Mouse (Mus musculus) heart, adult 11 months (tissue): ENCODE measurements around the gene Ctnnb1.

Source experiments
- DNase-seq: peaks from one replicate; pipeline ENCODE4 v3.0.0; 2022

Ctnnb1 gene

DNA sequence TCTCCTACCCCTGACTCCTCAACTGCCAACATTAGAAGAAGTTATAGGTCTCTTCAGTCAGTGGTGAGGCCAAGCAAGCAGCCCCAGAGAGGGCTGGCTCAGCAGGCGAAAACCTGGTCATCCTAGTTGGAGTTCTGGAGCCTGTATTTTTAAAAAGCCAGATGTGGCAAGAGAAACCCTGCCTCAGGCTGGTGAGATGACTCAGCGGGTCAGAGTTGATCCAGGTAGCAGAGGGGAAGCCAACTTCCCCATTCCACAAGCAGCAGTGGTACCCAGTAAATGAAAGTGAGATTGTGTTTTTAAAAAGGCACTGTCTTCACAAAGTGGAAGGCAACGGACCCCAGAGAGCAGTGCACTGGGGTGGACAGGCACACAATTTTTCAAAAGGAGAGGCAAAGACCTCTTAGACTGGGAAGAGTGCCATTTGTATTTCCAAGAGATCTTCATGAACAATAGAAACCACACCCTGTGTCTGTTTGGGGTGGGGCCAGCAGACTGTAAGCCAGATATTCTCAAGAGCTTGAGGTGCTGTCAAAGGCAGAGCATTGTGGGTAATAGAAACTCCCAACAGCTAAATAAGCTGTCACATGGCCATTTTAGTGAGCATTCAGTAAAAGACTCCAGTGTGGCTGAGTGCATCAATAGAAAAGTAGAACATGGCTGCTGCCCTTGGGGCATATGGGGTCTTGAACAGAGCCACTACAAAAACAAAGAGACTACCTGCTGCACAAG lies 33.1 kb downstream of the Ctnnb1 start:
- peak; percentile 98 for DNase-seq

GRCm38 (mm10) chr9:120963104-120963503 lies 34.1 kb downstream of the Ctnnb1 start:
- DNase-seq, result no peak

DNA sequence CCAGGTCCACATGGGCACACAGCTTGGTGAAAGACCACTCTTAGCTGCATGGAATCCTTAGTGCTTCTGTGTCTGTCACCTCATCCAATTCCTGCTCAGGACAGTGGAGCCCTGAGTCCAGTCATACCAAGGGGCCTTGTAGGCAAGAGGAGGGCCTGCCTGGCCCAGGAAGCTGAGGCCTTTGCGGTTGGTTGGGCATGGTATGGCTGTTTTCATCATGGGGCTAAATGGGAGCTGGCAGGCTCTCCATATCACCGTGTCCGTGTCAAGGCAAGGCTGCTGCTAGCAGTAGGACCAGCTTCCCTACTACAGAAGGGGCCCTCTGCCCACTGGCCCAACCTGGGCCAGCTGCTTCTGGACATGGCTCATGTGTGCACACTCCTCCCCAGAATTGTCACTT lies 34.7 kb downstream of the Ctnnb1 start:
- DNase-seq, result no peak

DNA sequence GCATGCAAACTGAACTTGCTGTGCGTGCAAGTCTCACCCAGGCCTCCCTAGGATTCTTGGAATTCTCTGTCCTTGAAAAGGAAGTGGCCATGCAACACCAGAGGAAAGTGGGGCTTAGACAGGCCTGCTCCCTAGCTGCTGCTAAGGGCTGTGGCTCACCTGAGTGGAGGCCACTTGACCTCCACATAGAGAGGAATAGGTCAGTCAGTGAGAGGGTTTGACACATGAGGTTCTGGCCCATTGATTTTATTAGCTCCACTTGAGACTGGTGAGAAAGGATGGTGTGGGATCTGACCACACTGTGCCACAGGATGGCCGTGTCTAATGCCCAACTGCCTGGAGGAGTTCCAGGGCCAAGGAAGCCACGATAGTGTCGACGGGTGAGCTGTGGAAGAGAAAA lies 35.2 kb downstream of the Ctnnb1 start:
- no peak for DNase-seq

GRCm38 (mm10) chr9:120965007-120965406 lies 36.0 kb downstream of the Ctnnb1 start:
- DNase-seq, result no peak

DNA sequence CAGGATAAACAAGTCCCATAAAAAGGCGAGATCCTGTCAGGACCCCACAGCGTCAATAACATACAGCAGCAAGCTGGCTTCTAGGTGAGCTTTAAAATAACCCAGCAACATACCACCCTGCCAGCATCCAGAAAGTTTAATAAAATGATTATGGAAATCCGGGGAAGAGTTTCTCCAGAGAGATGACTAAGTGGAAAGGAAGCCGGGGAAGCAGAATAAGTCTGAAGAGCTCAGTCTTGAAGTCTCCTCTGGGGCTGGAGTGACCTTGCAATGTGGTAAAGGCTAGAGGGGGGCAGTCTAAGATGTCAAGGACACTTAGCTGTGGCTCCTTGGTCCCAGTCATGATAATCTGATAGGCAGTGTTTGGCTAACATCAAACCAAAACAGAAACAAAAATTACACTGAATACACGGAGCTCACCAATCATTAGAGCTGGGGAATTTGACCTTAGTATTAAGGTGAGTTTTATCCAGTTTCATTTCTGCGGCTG lies 44.1 kb downstream of the Ctnnb1 start:
- DNase-seq, result no peak

DNA sequence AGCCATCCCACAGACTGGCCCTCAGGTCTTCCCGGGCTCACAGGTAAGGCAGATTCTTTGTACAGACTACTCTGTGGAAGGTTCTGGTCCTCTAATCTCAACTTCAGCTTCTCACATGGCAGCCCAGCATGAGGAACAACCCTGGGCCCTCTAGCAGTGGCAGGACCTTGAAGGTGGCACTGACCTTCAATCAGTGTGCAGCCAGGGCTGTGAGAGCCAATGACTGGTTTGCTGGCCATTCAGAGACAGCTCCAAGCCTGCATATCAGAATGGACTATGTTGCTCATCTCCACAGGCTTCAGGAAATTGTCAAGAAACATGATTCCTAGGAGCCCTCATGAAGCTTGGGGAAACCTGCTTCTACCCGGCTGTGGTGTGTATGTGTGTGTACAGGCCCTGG lies 45.2 kb downstream of the Ctnnb1 start:
- no peak for DNase-seq

DNA sequence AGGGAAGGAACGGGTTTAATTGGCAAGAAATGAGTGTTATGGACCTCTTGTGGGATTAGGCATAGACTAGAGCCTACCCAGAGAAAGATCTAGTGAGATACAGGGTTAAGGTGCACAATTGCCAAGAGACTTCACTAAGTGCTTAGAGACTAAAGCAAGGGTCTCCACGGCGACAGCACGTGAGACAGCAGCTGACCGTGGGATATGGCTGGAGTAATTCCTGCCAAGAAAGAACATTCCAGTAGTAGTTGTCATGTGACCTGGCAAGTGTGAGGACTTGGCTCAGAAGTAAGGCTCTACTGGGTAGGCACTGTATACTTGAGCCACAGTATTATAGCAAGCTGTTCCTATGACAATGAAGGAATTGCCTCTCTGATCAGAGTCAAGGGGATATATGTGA lies 47.1 kb downstream of the Ctnnb1 start:
- DNase-seq, result peak; percentile 96

GRCm38 (mm10) chr9:120976856-120977255 lies 47.8 kb downstream of the Ctnnb1 start:
- DNase-seq, result no peak

GRCm38 (mm10) chr9:120981777-120982176 lies 52.8 kb downstream of the Ctnnb1 start:
- DNase-seq, result no peak

DNA sequence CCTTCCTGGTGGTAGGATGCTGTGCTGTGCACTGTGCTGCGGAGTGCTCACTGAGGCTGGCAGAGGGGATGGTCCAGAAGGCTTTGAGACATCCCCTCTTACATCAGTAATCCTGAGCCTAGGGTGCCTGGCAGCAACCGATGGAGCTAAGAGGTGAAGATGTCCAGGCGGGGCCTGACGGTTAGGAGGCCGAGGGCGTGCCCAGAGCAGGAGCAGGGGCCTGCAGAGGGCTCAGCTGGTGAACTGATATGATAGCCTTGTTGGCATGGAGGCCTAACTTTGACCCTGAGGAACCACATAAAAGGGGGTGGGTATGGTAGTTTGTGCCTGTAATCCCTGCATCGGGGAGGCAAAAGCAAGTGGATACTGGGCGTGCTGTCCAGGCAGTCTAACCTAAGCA lies 54.8 kb downstream of the Ctnnb1 start:
- peak; percentile 81 for DNase-seq

DNA sequence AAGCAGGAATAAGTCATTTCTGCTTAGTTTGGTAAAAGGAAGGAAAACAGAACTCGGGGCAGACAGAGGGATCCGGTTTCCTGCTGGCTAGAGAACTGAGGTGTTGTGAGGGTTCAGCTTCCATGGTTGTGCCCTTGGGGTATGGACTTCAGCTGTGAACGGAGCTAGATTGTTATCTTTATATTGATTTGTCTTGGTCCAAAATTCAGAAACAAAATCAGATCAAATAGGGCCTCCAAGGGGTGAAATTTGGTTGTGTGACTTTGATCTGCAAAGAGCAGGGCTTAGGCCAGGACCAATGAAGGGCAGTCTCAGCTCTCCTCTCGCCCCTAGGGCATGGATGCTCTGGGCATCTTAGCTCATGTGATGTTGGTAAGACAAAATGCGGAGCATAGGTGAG lies 55.5 kb downstream of the Ctnnb1 start:
- DNase-seq, result no peak

- no peak for DNase-seq
These were observed 56.0 kb downstream of the Ctnnb1 start for GRCm38 (mm10) chr9:120985009-120985408.

DNA sequence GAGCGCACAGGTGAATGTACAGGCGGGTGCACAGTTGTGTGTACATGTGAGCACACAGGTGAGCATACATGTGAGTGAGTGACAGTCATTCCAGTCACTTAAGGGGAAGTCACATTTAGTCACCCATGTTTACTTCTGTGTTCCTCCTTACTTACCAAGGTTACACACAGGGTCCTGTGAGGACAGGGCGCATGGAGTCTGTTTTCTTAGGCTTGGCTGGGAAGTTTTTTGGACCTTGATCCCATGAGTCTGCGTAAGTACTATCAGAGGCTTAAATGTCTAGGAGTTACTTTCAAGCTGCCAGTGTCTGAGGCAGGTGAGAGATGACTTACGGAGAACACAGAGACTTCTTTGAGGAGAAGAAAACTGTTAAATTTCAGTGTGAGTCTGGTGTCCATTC lies 56.5 kb downstream of the Ctnnb1 start:
- DNase-seq, result no peak

- DNase-seq, result peak; percentile 82
These were observed 57.2 kb downstream of the Ctnnb1 start for GRCm38 (mm10) chr9:120986255-120986654.

- DNase-seq, result peak; percentile 82
These were observed 58.0 kb downstream of the Ctnnb1 start for GRCm38 (mm10) chr9:120986994-120987393.

DNA sequence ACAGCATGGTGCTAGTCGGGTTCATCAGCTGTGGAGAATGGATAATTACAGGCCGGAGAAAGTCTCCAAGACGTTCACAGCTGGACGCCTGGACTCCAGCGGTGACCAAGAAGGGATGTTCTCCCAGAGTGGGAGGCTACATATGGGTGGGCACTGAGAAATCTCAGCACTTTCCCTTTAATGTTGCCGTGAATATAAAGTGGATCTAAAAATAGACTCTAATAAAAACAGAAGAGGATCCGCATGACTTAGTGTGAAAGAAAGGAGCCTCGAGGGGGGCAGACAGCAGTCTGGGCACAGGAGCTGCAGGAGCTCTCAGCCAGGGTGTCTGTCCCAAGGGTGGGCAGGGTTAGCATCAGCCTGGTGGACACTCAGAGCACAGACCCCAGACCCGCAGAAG lies 59.1 kb downstream of the Ctnnb1 start:
- peak; percentile 82 for DNase-seq

DNA sequence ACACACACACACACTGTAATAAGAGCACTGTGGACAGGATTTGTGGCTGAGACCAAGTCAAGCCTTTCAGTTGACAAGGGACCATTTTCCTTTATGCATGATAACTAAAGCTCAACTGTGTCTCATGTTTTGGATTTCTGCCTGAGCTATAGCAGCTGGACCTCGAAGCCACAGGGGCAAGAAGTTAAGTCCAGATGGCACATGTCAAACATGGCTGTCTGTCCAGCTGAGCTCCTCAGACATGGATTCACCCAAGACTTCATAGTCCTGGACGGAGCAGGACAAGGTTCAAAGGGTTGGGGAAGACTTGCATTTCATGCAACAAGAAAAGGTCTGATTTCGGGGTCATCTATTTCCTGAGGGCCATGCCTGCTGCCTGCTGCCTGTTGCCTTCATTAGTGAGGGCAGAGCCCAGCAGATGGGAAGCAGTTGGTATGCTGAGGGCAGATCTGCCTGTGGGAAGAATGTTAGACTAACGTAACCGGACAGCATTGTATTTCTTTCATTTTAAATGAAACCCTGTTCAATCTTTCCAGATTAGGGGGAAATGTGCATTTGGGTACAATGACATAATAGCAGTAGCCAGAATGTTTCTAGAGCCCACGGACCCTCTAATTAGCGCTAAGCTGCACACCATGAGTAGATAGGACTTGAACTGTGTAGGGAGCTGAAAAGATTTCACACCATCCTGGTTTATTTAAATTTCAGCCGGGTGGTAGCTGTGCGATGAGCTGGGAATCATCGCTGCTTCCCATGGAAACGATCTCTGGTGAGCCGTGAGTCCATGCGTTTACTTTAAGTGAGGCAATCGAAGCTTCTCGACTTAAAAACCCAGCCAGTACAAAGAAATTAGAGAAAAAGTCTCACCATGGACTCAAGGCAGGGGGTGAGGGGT lies 61.0 kb downstream of the Ctnnb1 start:
- DNase-seq, result no peak

DNA sequence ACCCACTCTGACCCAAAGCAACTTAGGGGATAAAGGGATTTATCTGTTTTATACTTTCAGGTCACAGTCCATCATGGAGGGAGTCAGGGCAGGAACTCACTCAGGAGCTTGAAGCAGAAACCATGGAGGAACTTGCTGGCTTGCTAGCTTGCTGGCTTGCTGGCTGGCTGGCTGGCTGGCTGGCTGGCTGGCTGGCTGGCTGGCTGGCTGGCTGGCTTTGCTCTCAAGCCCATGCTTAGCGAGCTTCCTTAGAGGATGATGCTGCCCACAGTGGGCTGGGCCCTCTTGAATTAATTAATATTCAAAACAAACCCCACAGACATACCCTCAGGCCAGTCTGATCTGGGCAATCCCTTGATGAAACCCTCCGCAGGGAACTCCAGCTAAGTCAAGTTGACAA lies 62.8 kb downstream of the Ctnnb1 start:
- DNase-seq, result no peak

DNA sequence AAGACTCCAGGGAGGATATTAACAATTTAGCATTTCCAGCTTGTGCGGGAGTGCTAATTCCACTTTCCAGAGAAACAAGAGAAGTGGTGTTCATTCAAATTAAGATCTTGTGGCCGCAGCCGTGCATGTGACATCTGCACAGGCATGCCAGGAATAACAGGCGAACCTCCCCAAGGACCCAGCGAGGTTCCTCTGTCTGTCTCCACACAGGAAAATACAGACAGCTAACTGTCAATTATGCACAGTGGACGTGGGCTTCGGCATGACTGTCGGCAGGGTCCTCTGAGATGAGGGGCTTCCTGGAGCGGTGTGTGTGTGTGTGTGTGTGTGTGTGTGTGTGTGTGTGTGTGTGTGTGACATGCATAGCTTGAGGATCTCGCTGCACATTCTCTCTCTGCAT lies 64.0 kb downstream of the Ctnnb1 start:
- DNase-seq, result no peak

DNA sequence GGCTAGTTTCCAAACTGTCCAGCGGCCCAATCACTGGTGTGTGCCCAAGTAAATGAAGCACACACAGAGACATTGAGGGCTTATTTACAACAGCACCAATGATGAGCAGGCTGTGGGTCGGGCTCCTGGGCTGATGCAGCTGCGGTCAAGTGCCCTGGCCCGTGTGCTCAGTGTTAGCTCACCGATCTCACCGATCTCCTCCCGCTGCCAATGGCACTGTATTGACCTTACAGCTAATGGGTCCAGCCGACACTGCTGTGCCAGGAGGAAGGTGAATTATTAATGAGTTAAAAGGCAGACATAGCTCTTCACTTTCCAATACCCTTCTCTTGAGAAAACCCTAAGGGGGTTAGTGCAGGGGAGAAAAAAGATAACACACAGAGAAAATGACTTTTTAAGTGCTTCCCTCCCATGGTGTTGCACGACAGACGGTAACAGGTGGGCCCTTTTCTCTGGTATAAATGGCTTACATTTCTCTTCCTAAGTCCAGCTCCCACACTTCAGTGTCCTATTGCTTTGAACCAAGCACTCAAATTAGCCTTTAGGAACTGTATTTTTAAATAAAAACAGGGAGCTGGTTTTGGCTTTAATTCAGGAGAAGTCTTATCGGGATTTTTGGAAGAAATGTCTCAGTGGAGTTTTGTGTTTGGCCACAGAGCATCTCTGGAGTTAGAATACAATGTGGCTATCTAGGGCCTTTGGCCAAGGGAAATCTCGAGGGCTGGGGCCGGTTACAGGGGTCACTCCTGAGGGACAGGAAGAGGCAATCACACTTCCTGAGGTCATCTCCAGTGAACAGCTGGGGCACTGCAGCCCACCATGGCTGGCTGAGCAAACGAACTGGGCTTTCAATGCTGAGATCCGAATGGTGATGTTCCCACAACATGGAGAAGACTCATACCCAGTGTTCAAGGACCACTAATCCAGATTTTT lies 65.5 kb downstream of the Ctnnb1 start:
- peak; percentile 93 for DNase-seq

- DNase-seq, result no peak
These were observed 69.7 kb downstream of the Ctnnb1 start for GRCm38 (mm10) chr9:120998696-120999095.
